Mouse (Mus musculus) kidney, adult 8-10 months (tissue): ENCODE results near the gene Pramel4.
"Not testable (repeated sequence)": the region's sequence is repeated elsewhere in the genome, so short reads cannot be mapped to it uniquely, and the experiment has no call there.

Experiments used
- DNase-seq, 2 experiments: peaks; one replicate each; pipeline ENCODE4 v3.0.0; 2022

Gene Pramel4

DNA sequence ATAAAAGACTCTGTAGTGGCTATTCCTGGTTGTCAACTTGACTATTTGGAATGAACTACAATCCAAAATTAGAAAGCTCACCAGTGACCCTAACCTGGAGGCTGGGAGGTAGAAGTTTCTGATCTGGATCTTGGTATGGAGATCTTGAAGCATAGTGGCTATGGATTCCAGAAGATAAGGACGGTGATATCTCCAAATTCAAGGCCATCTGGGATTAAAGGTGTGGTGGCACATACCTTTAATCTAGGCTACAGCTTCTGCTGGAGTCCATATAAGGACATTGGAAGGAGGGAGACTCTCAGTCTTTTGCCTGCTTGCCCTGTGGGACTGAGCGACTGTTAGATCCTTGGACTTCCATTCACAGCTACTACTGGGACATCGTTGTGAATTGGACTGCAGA lies at the start of gene Pramel4:
Gene Pramel4, plus strand, starts transcription at position 301 of the 400 bp plus-strand sequence.
- DNase-seq = not testable (repeated sequence)

GRCm38 (mm10) chr4:144106174-144106573 lies 47.2 kb downstream of the Pramel4 start, which contains the start of gene Gm13102:
Gene Gm13102, plus strand, starts transcription at chr4:144106474.
- not testable (repeated sequence) for DNase-seq
